Mouse (Mus musculus) embryonic facial prominence, embryonic 11.5 days (tissue): ENCODE measurements around the gene Tas1r2. TPM values are rescaled to one million over a fixed set of nuclear protein-coding genes. Genes with fewer than 3 reads are reported as not detected.

Experiments used
- ATAC-seq: fragments of 200-750 bp; cut with Nextera tagmentation; replicated peaks from 2 replicates; pipeline ENCODE4 v1.8.0; 2017; ENCODE audit warnings: low read depth; ENCODE audit not compliant: insufficient number of reproducible peaks, low FRiP score, low TSS enrichment
- DNase-seq: peaks from one replicate; pipeline ENCODE4 v3.0.0-alpha.2; 2015; ENCODE audit warnings: low spot score
- H3K27ac ChIP-seq: fragments of 300-500 bp; sonication (generic); replicated peaks from 2 replicates; pipeline ENCODE4 v1.5.1; 2014; ENCODE audit warnings: mild to moderate bottlenecking, low read depth, low read length, control low read depth
- H3K27me3 ChIP-seq: fragments of 300-500 bp; sonication (generic); 2 replicates; pipeline ENCODE4 v1.6.1; 2014; ENCODE audit warnings: mild to moderate bottlenecking, low read length, moderate library complexity, mixed read lengths; ENCODE audit not compliant: control insufficient read depth, insufficient read depth
- H3K36me3 ChIP-seq: fragments of 300-500 bp; sonication (generic); replicated peaks from 2 replicates; pipeline ENCODE4 v1.6.1; 2014; ENCODE audit warnings: low read depth, mild to moderate bottlenecking, low read length, moderate library complexity, mixed read lengths; ENCODE audit not compliant: control insufficient read depth, insufficient read depth
- H3K4me1 ChIP-seq: fragments of 300-500 bp; sonication (generic); 2 replicates; pipeline ENCODE4 v1.6.1; 2014; ENCODE audit warnings: low read length, mixed read lengths; ENCODE audit not compliant: control insufficient read depth, insufficient read depth
- H3K4me2 ChIP-seq: fragments of 300-500 bp; sonication (generic); 2 replicates; pipeline ENCODE4 v1.6.1; 2014; ENCODE audit warnings: low read depth, mild to moderate bottlenecking, control low read depth, low read length, moderate library complexity
- H3K4me3 ChIP-seq: fragments of 300-500 bp; sonication (generic); 2 replicates; pipeline ENCODE4 v1.5.1; 2014; ENCODE audit warnings: low read depth, low read length, control low read depth
- H3K9ac ChIP-seq: fragments of 300-500 bp; sonication (generic); replicated peaks from 2 replicates; pipeline ENCODE4 v1.6.1; 2014; ENCODE audit warnings: mild to moderate bottlenecking, control low read depth, low read length
- H3K9me3 ChIP-seq: fragments of 300-500 bp; sonication (generic); replicated peaks from 2 replicates; pipeline ENCODE4 v1.6.1; 2016; ENCODE audit warnings: mild to moderate bottlenecking, low read length, inconsistent platforms, mixed read lengths; ENCODE audit not compliant: control insufficient read depth
- WGBS: fragments of 180-500 bp; shearing (Covaris S2); extraction: QIAGEN DNeasy Blood & Tissue Kit; methylation state at CpG from one replicate; pipeline ENCODE4 v1.1.7; 2014; 5-methylcytosine and 5-hydroxymethylcytosine counted together
- microRNA-seq: library from miRNA; unstranded; fragments of <30 nt; microRNA quantifications from one replicate; pipeline ENCODE4, GENCODE M21; 2016; ENCODE audit warnings: borderline number of aligned reads
- polyA plus RNA-seq: library from polyadenylated mRNA; unstranded; fragments of >200 nt; fragmentation: Nextera tagmentation; extraction: Ambion mirVana; gene quantifications from 2 replicates; pipeline ENCODE4 v1.2.1, GENCODE M21; 2014

The Tas1r2 gene
- polyA plus RNA-seq, 1 experiment from 2014 or later = not detected

- Histone ChIP-seq H3K36me3 (no peaks in the 10 kb centered on the region), H3K4me2 (no peak overlapping the region), H3K9ac (no peak overlapping the region), H3K4me1 (peaks cover 7% of the 10 kb centered on the region), H3K4me3 (no peak overlapping the region), H3K27ac (no peak overlapping the region), H3K9me3 (no peaks in the 10 kb centered on the region), H3K27me3 (no peaks in the 10 kb centered on the region)
- DNase-seq (no peak), ATAC-seq (no peak)
- 81% methylated on average over 5 of the region's 5 CpGs for WGBS
Observed at GRCm38 (mm10) chr4:139718978-139719377, 65.6 kb downstream of the Tas1r2 start.

Small RNAs within 50 kb of the gene (microRNA-seq; reads per million reads assigned to microRNA genes)
- gene Mir7020 = not detected

Other genes starting within 250 kb of the Tas1r2 start
- gene Iffo2, start 123.0 kb upstream of the Tas1r2 start, polyA plus RNA-seq = 2.2 and 2.3 TPM in 2 replicates
- gene Gm21969, start 50.4 kb upstream of the Tas1r2 start, polyA plus RNA-seq = not detected in 2 replicates
- gene Aldh4a1, start 30.7 kb upstream of the Tas1r2 start, polyA plus RNA-seq = 13.1 and 14.7 TPM in 2 replicates
- gene Pax7, start 180.0 kb downstream of the Tas1r2 start, polyA plus RNA-seq = 1.9 and 2.0 TPM in 2 replicates